Mouse (Mus musculus) stomach, postnatal 0 days (tissue): ENCODE measurements around the gene Cxcl17.

Source experiments
- CTCF ChIP-seq: IDR thresholded peaks from 2 replicates; pipeline ENCODE4 v1.5.1; 2016; ENCODE audit warnings: antibody characterized with exemption, low read depth, mild to moderate bottlenecking, moderate library complexity
- EP300 ChIP-seq: optimal IDR thresholded peaks from 2 replicates; pipeline ENCODE3; 2016; ENCODE audit warnings: antibody characterized with exemption

DNA sequence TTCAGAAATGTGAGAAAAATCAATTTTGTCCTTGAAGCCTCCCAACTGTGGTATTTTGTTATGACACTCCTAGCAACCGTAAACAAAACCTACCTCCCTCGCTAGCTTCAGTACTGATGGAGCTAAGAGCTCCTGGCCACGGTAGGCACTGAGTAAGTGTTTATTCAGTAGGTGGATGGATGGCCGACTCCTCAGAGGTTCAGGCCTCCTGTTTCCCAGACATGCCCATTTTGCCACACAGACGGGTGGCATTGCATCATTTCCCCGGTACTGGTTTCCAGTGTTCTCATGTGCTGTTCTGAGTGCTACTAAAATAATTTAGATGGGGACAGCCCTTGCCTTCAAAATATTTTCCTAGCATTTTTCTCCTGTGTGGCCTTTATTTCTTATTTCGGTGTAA, 6.2 kb downstream of the Cxcl17 start:
- TF ChIP-seq CTCF = no peak
- no peak for TF ChIP-seq EP300
